Mouse (Mus musculus): ENCODE results near the gene Sh3pxd2b.

Sh3pxd2b gene

DNA sequence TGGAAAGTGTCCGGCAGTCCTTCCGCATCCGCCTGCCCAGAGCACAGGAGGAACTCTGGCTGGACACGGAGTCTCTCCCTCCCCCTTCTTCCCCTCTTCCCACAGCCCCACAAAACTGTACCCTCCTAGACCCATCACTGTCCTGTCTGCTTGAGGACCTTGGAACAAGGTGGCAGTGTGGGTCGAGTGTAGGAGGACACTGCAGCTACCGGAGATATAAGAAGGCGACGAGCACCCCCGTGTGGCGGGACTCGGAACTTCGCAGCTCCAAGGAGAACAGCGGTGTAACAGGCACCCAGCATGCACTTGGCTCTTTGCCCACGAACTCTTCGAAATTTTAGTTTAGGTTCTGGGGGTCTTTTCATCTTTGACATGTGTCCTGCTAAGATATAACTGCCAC is 23.0 kb upstream of the Sh3pxd2b start:
- peak; percentile 86 for DNase-seq (ENCODE audit: low read depth, low spot score)
- Histone ChIP-seq H3K27me3 (ENCODE audit: control insufficient read depth, insufficient read depth, low read length, poor library complexity, severe bottlenecking) (no peaks in the 10 kb centered on the region), H3K36me3 (ENCODE audit: control insufficient read depth, insufficient read depth, low read length, poor library complexity, severe bottlenecking) (no peaks in the 10 kb centered on the region)

DNA sequence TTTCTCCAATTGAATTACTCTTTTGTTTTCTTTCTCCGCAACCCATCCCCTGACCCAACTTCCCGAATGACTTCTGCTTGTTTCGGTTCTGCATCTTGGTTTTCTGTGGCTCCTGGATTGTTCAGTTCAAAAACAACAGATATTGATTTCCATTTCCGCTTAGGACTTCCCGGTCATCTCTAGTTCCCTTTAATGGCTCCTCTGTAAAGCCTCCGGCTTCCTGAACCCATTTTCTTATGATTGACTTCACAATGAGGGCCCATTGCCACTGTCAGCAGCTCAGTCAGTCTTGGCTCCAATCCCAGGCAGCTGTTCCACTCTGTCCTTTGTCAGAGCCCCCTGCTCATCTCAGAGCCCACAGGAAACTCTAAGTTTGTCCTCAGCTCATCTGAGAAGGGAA is 16.5 kb upstream of the Sh3pxd2b start:
- no peak for DNase-seq (ENCODE audit: low read depth, low spot score)
- H3K36me3 ChIP-seq (ENCODE audit: control insufficient read depth, insufficient read depth, low read length, poor library complexity, severe bottlenecking) = no peaks in the 10 kb centered on the region
- no peaks in the 10 kb centered on the region for H3K27me3 ChIP-seq (ENCODE audit: control insufficient read depth, insufficient read depth, low read length, poor library complexity, severe bottlenecking)

DNA sequence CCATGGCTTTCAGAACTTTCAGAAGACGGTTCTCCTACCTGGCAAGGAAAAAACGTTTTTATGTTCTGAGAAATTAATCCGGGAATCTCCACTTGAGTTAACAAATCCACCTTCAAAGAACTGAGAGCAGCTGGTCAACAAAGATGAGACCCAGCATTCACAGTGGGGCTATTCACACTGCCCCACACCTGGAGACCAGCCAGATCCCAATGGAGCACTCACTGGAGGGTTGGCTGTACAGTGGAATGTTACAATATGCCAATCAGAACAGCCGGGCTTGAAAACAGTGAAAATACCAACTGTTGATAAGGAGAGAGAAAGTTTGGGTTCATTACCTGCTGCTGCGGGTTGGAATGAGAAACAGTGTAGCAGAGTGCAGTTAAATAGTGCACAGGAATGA is 15.8 kb upstream of the Sh3pxd2b start:
- Histone ChIP-seq H3K27me3 (ENCODE audit: control insufficient read depth, insufficient read depth, low read length, poor library complexity, severe bottlenecking) (no peaks in the 10 kb centered on the region), H3K36me3 (ENCODE audit: control insufficient read depth, insufficient read depth, low read length, poor library complexity, severe bottlenecking) (no peaks in the 10 kb centered on the region)
- DNase-seq (ENCODE audit: low read depth, low spot score) = no peak

DNA sequence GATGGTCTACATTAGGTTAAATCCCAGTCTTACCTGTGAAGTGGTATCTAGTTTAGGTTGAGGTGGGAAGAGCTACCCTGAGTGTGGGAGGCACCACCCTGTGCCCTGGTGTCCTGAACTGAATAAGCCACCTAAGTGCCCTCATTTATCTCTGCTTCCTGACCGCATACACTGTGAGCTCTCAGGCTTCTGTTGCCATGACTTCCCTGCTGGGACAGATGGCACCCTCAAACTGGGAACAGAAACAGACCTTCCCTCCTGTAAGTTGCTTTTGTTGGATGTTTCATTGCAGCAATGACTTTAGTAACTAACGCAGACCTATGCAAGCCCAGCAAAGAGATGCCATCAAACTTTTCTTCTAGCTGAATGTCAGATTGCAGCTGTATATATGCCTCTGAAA is 14.4 kb upstream of the Sh3pxd2b start:
- no peaks in the 10 kb centered on the region for H3K27me3 ChIP-seq (ENCODE audit: control insufficient read depth, insufficient read depth, low read length, poor library complexity, severe bottlenecking)
- DNase-seq (ENCODE audit: low read depth, low spot score) = no peak

DNA sequence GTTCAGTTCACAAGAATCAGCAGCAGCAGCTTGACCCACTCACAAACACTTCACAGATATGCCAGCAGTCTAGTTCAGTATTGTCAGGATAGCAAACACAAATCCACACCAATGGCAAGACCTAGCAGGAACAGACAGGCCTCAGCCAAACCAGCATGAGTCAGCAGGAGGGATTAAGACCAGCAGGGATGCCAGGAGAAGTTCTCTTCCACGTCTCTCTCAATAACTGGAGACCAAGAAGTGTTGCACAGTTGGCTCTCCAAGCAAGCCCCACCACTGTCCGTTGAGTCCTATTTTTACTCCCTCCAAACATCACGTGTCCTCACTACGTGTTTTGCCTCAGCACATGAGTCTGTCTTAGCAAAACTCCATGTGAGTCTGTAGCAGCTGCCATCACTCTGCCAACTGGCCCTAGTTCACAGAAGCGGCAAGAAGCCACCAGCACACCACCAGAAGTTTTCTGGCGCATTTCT is 11.1 kb upstream of the Sh3pxd2b start:
- no peak for DNase-seq (ENCODE audit: low read depth, low spot score)
- Histone ChIP-seq H3K36me3 (ENCODE audit: control insufficient read depth, insufficient read depth, low read length, poor library complexity, severe bottlenecking) (no peaks in the 10 kb centered on the region), H3K27me3 (ENCODE audit: control insufficient read depth, insufficient read depth, low read length, poor library complexity, severe bottlenecking) (no peaks in the 10 kb centered on the region)

More for the DNA sequence above, 14.4 kb upstream of the Sh3pxd2b start:
- no peaks in the 10 kb centered on the region for H3K36me3 ChIP-seq (ENCODE audit: control insufficient read depth, insufficient read depth, low read length, poor library complexity, severe bottlenecking)

DNA sequence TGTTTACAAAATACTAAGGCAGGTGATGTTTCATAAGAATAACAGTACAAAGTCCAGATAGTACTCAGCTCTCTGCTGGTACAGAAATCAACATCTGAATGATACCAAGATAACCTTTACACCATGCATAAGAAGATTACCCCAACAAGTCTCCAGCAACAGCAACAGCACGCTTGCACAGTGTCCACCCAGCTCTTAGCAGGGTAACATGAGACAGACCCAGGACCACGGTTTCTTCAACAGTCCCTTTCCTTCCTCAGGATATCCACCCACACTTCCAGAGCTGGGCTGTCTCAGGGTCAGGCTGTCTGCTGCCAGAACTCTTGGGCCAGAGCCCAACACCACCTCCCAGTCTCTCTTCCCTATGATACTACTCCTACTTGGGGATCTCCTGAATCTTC is 8.5 kb upstream of the Sh3pxd2b start:
- DNase-seq (ENCODE audit: low read depth, low spot score) = no peak
- no peaks in the 10 kb centered on the region for H3K27me3 ChIP-seq (ENCODE audit: control insufficient read depth, insufficient read depth, low read length, poor library complexity, severe bottlenecking)
- H3K36me3 ChIP-seq (ENCODE audit: control insufficient read depth, insufficient read depth, low read length, poor library complexity, severe bottlenecking) = no peaks in the 10 kb centered on the region

DNA sequence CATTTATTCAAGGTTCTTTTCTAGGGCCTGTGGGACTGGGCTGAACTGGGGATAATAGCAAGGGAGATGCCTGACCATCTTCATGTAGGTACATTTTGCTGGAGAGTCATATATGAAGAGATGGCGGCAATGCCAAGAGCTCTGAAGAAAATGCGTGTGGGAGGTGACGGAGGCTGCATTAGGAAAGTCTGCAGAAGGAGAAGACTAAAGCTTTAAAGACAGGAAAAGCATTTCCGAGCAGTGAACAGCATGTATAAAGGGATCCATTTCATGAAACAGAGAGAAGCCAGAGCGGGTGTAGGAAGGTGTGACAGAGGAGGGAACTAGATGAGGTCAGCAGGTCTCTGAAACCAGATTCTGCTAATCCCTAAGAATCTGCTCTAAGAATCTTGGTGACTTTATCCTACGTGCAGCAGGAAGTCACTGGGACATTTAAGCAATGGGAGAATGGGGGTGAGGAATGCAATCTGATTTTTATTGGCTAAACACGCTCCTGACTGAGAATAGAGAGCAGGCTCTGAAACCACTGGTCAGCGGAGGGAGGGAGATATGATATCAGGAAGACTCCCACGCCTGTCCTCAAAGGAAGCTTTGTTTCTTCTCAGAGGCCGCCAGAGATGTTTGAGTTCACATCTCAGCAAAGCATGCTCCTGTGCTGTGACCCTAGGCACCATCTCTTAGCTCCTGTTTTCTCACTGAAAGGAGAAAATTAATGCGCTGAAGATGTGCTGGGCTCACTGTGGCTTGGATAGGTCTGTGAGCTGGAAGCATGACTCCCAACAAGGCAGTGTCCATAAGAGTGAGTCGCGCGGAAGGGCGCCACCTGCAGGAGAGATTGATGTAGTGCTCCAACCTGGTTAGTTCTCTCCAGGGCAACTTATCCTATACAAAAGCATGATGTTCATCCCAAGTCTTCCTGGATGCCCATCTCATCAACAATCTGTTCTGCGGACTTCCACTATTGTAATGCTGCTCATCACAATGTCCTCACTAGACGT is 6.8 kb upstream of the Sh3pxd2b start:
- H3K36me3 ChIP-seq (ENCODE audit: control insufficient read depth, insufficient read depth, low read length, poor library complexity, severe bottlenecking) = no peaks in the 10 kb centered on the region
- no peaks in the 10 kb centered on the region for H3K27me3 ChIP-seq (ENCODE audit: control insufficient read depth, insufficient read depth, low read length, poor library complexity, severe bottlenecking)
- DNase-seq (ENCODE audit: low read depth, low spot score) = peak; percentile 33

DNA sequence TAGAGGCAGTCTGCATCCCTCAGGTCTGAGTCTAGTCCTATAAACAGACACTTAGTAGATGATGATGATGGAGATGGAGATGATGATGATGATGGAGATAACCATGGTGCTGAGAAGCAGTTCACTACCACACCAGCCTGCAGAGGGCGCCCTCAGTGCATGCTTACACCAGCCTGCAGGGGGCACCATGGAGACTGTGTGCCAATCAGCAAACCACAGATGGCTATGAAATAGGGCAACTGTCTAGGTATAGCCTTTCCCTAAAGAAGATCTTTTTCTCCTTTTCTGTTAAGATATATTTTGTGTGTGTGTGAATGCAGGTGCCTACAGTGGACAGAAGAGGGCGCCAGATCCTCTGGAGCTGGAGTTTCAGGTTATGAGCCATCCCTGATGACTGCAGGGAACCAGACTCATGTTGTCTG is 4.8 kb upstream of the Sh3pxd2b start:
- peak; percentile 43 for DNase-seq (ENCODE audit: low read depth, low spot score)
- Histone ChIP-seq H3K36me3 (ENCODE audit: control insufficient read depth, insufficient read depth, low read length, poor library complexity, severe bottlenecking) (no peaks in the 10 kb centered on the region), H3K27me3 (ENCODE audit: control insufficient read depth, insufficient read depth, low read length, poor library complexity, severe bottlenecking) (no peaks in the 10 kb centered on the region)

DNA sequence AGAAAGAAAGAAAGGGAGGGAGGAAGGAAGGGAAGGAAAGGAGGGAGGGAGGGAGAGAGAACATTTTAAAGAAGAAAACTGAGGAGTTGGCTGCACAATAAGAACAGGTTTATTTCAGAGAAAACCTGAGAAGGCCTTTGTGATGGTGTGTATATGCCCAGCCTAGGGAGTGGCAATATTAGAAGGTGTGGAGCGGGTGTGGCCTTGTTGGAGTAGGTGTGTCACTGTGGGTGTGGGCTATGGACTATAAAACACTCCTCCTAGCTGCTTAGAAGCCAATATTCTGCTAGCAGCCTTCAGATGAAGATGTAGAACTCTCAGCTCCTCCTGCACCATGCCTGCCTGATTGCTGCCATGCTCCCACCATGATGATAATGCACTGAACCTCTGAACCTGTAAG is 4.3 kb upstream of the Sh3pxd2b start:
- Histone ChIP-seq H3K27me3 (ENCODE audit: control insufficient read depth, insufficient read depth, low read length, poor library complexity, severe bottlenecking) (no peaks in the 10 kb centered on the region), H3K36me3 (ENCODE audit: control insufficient read depth, insufficient read depth, low read length, poor library complexity, severe bottlenecking) (no peaks in the 10 kb centered on the region)
- DNase-seq (ENCODE audit: low read depth, low spot score) = no peak

DNA sequence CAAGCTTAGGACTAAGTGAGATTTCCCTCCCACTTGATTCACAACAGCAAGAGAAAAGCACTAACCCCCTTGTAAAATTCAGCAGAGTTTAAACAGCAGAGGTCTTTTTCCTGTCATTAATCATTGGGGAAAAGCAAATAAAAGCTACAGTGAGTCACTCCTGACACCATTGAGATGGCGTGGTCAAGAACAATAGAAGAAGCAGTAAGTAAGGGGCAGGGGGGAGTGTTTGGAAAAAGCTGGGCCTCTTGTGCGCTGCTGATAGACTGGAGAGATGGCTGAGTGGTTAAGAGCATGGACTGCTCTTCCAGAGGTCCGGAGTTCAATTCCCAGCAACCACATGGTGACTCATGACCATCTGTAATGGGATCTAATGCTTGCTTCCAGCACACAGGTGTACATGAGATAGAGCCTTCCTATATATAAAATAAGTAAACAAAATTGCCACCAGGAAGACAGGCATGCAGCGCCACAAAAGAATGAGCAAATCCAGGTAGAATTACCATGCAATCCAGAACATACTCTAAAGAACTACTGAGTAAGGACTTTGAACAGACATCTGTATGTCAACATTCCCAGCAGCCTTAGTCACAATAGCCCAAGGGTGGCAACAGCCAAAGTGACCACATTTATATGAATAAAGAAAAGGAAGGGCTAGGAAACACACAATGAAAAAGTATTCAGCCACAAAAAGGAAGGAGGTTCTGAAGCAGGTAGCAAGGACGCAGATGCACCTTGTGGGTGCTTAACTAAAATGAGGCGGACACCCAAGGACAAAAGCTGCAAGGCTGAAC is 1.9 kb upstream of the Sh3pxd2b start:
- no peak for DNase-seq (ENCODE audit: low read depth, low spot score)
- Histone ChIP-seq H3K27me3 (ENCODE audit: control insufficient read depth, insufficient read depth, low read length, poor library complexity, severe bottlenecking) (no peaks in the 10 kb centered on the region; the same call in 1 of the 2 replicates), H3K36me3 (ENCODE audit: control insufficient read depth, insufficient read depth, low read length, poor library complexity, severe bottlenecking) (no peaks in the 10 kb centered on the region)

DNA sequence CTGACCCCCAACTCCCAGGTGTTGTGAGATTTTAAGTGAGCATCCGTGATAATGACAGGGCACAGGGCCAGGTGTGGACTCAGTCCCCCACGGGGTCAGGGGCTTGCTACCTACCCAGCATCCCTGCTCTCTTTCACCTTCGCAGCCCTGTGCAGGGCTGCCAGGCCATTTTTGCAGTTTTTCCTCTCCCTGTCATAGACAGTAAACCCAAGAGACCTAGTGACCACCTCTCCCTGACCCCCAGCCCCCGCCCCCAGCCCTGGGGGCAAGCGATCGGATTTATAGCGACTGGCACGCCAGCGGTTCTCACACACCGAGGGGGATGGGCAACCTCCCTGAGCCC is 385 bp upstream of the Sh3pxd2b start:
- Histone ChIP-seq H3K36me3 (ENCODE audit: control insufficient read depth, insufficient read depth, low read length, poor library complexity, severe bottlenecking) (no peaks in the 10 kb centered on the region), H3K27me3 (ENCODE audit: control insufficient read depth, insufficient read depth, low read length, poor library complexity, severe bottlenecking) (no peaks in the 10 kb centered on the region; the same call in 1 of the 2 replicates)
- no peak for DNase-seq (ENCODE audit: low read depth, low spot score)

DNA sequence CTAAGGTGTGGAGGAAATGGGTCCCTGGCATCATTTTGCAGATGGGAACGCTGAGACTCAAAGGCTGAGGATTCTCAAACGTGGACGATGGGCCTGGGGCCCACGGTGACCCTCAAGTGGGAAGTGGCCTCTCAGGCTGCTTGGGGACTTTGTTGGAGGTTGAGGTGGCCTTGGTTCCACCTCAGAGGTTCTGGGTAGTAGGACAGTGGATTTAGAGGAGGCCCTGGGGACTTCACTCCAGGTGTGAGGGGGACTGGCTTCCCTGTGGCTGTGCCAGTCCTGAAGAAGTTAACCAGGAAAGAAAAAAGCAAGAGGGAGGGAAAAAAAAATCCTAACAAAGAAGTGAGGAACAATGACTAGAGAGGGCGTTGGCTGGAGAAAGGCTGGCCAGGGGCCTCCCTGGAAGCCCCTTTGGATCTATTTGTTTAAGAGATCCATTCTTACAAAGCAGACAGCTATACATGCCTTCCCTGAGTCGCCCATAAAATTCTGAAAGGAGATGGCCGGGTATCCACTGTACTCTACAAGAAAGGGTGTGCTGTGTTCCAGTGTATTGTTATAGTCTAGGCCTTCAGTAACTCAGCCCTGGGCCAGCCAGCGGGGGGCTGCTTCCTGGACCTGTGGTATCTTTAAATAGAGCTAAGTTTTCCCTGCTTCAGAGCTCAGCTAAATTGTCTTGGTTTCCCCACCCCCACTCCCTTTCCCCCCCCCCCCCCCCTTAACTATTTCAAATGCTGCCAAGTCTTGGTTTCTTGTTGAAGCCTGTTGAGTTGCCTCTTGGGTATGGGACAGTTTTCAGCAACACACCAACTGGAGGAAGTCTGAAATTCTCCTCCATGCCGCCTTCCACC is 1.0 kb downstream of the Sh3pxd2b start:
- H3K27me3 ChIP-seq (ENCODE audit: control insufficient read depth, insufficient read depth, low read length, poor library complexity, severe bottlenecking) = no peaks in the 10 kb centered on the region; the same call in 1 of the 2 replicates
- DNase-seq (ENCODE audit: low read depth, low spot score) = no peak
- H3K36me3 ChIP-seq (ENCODE audit: control insufficient read depth, insufficient read depth, low read length, poor library complexity, severe bottlenecking) = no peaks in the 10 kb centered on the region

DNA sequence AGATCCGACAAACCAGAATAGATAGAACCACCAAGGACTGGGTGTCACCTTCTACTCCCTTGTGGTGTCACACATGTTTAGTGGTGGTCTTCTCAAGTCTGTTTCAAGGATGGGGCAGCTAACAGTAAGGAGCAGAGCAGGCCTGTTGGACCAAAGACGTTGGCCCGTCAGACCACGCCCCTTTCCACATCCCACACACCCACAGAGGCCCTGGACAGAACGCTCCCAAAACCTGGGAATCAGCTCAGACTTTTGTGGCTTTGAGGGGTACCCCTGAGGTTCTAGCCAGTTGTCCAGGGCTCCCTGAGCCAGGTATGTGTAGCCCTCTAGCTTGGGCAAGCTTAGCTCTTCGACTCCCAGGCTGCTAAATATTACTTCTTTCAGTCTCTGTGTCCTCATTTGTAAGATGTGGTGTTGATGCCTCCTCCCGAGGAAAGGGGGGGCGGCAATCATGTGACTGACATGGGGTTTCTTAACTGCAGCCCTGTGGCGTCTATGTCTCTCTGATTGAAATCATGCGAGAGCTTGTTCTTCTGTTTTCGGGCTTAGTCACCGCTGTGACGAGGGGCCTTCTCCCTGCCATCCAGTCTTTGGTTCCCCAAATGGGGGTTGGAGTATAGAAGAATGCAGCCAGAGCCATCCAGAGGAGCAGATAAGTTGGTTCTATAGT is 1.8 kb downstream of the Sh3pxd2b start:
- Histone ChIP-seq H3K27me3 (ENCODE audit: control insufficient read depth, insufficient read depth, low read length, poor library complexity, severe bottlenecking) (no peaks in the 10 kb centered on the region; the same call in 1 of the 2 replicates), H3K36me3 (ENCODE audit: control insufficient read depth, insufficient read depth, low read length, poor library complexity, severe bottlenecking) (no peaks in the 10 kb centered on the region)
- DNase-seq (ENCODE audit: low read depth, low spot score) = no peak

DNA sequence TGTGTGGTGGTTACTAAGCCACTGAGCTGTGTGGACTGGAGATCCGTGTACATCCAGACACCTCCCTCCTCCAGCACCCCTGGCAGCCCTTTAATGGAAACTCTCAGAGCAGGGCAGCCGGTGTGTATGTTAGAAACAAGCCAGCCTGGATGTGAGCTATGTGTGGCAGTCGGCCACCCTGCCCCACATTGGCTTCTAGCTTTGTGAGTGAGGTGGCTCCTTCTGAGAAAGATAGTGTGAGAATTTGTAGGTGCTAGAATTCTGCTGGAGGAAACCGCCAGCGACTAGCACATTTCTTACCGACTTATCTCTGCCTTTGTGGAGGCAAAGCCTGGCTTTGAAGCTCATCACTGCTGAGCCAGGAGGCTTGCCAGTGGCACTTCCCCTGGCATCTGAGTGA is 5.3 kb downstream of the Sh3pxd2b start:
- DNase-seq (ENCODE audit: low read depth, low spot score) = no peak

More for the DNA sequence above, 5.3 kb downstream of the Sh3pxd2b start:
- Histone ChIP-seq H3K27me3 (ENCODE audit: control insufficient read depth, insufficient read depth, low read length, poor library complexity, severe bottlenecking) (no peaks in the 10 kb centered on the region; the same call in 1 of the 2 replicates), H3K36me3 (ENCODE audit: control insufficient read depth, insufficient read depth, low read length, poor library complexity, severe bottlenecking) (no peaks in the 10 kb centered on the region)
